Mouse (Mus musculus) MEL (cell line): ENCODE data around the gene Atf7ip. TPM values are rescaled to one million over a fixed set of nuclear protein-coding genes. Genes with fewer than 3 reads are reported as not detected.

Experiments used
- DNase-seq: peaks from one replicate; pipeline ENCODE4 v3.0.0; 2011; ENCODE audit warnings: low read depth, low spot score
- H3K27ac ChIP-seq: 2 replicates; pipeline ENCODE4 v1.5.1; 2012; ENCODE audit warnings: low read depth, mild to moderate bottlenecking, control low read depth, low read length, moderate library complexity; ENCODE audit not compliant: control insufficient read depth
- H3K27me3 ChIP-seq, 2 experiments: fragments of 150-350 bp in 1 of 2; sonication (generic) in 1 of 2; 2 replicates each; pipeline ENCODE4 v1.6.1; 2012; ENCODE audit warnings: low read length in 2 of 2, mild to moderate bottlenecking in 2 of 2, improper control_type of control experiment in 1 of 2, moderate library complexity in 1 of 2; ENCODE audit not compliant: insufficient read depth in 2 of 2, control insufficient read depth in 1 of 2
- H3K36me3 ChIP-seq, 2 experiments: 2 replicates each; pipeline ENCODE4 v1.6.1; 2012 to 2014; ENCODE audit warnings: low read length in 2 of 2, improper control_type of control experiment in 1 of 2, inconsistent platforms in 1 of 2, mild to moderate bottlenecking in 1 of 2; ENCODE audit not compliant: insufficient read depth in 2 of 2, control insufficient read depth in 1 of 2
- H3K4me1 ChIP-seq, 2 experiments: fragments of 150-350 bp in 1 of 2; sonication (generic) in 1 of 2; 2 replicates each; pipeline ENCODE4 v1.6.1; 2012; ENCODE audit warnings: low read length in 2 of 2, improper control_type of control experiment in 1 of 2, mild to moderate bottlenecking in 1 of 2; ENCODE audit not compliant: insufficient read depth in 2 of 2, control insufficient read depth in 1 of 2
- H3K4me3 ChIP-seq, 2 experiments: fragments of 150-350 bp in 1 of 2; sonication (generic) in 1 of 2; 2 replicates each; pipeline ENCODE4 v1.5.1; 2012; ENCODE audit warnings: low read depth in 2 of 2, low read length in 2 of 2, mild to moderate bottlenecking in 2 of 2, moderate library complexity in 2 of 2, control low read depth in 1 of 2, improper control_type of control experiment in 1 of 2; ENCODE audit not compliant: control insufficient read depth in 1 of 2, insufficient read depth in 1 of 2
- H3K79me2 ChIP-seq: 2 replicates; pipeline ENCODE4 v1.6.1; 2012; ENCODE audit warnings: mild to moderate bottlenecking, low read length, moderate library complexity; ENCODE audit not compliant: control insufficient read depth, poor library complexity, insufficient read depth
- H3K9ac ChIP-seq: 2 replicates; pipeline ENCODE4 v1.6.1; 2012; ENCODE audit warnings: low read depth, mild to moderate bottlenecking, control low read depth, low read length, moderate library complexity; ENCODE audit not compliant: control insufficient read depth, poor library complexity, severe bottlenecking
- H3K9me3 ChIP-seq: fragments of 150-350 bp; sonication (generic); replicated peaks from 2 replicates; pipeline ENCODE4 v1.6.1; 2012; ENCODE audit warnings: mild to moderate bottlenecking, low read length, improper control_type of control experiment, moderate library complexity; ENCODE audit not compliant: insufficient read depth
- BHLHE40 ChIP-seq: IDR thresholded peaks from 2 replicates; pipeline ENCODE4 v1.6.1; 2012; ENCODE audit warnings: low read depth, mild to moderate bottlenecking, inconsistent platforms, low read length, improper control_type of control experiment, borderline replicate concordance
- CHD1 ChIP-seq: IDR thresholded peaks from 2 replicates; pipeline ENCODE4 v1.6.1; 2012; ENCODE audit warnings: low read depth, mild to moderate bottlenecking, inconsistent platforms, low read length, improper control_type of control experiment
- CTCF ChIP-seq, 3 experiments: IDR thresholded peaks in 2 of 3; conservative IDR thresholded peaks in 1 of 3; 2 replicates each; pipeline ENCODE4 v1.5.1; 2011 to 2012; ENCODE audit warnings: low read length in 3 of 3, low read depth in 2 of 3, mild to moderate bottlenecking in 2 of 3, improper control_type of control experiment in 1 of 3, inconsistent platforms in 1 of 3, mixed read lengths in 1 of 3, moderate library complexity in 1 of 3; ENCODE audit not compliant: control insufficient read depth in 1 of 3, insufficient read depth in 1 of 3, poor library complexity in 1 of 3, severe bottlenecking in 1 of 3
- E2F4 ChIP-seq: IDR thresholded peaks from 2 replicates; pipeline ENCODE4 v1.6.1; 2011; ENCODE audit warnings: low read depth, low read length, improper control_type of control experiment, borderline replicate concordance
- EP300 ChIP-seq, 2 experiments: IDR thresholded peaks; 2 replicates each; pipeline ENCODE4 v1.6.1; 2011; ENCODE audit warnings: improper control_type of control experiment in 2 of 2, low read length in 2 of 2, low read depth in 1 of 2, mild to moderate bottlenecking in 1 of 2
- GABPA ChIP-seq: IDR thresholded peaks from 2 replicates; pipeline ENCODE4 v1.6.1; 2012; ENCODE audit warnings: low read depth, mild to moderate bottlenecking, inconsistent platforms, low read length, improper control_type of control experiment, moderate library complexity
- GATA1 ChIP-seq: IDR thresholded peaks from 2 replicates; pipeline ENCODE4 v1.6.1; 2011; ENCODE audit warnings: low read depth, low read length, improper control_type of control experiment
- HCFC1 ChIP-seq: IDR thresholded peaks from 2 replicates; pipeline ENCODE4 v1.6.1; 2012; ENCODE audit warnings: low read depth, mild to moderate bottlenecking, inconsistent platforms, low read length, improper control_type of control experiment, moderate library complexity
- JUND ChIP-seq: IDR thresholded peaks from 2 replicates; pipeline ENCODE4 v1.6.1; 2011; ENCODE audit warnings: low read depth, mild to moderate bottlenecking, improper control_type of control experiment, low read length
- KAT2A ChIP-seq: conservative IDR thresholded peaks from 2 replicates; pipeline ENCODE4 v1.6.1; 2012; ENCODE audit warnings: low read depth, low read length, improper control_type of control experiment, inconsistent platforms
- MAFK ChIP-seq: IDR thresholded peaks from 2 replicates; pipeline ENCODE4 v1.6.1; 2011; ENCODE audit warnings: low read depth, mild to moderate bottlenecking, low read length, improper control_type of control experiment, borderline replicate concordance
- MEF2A ChIP-seq: IDR thresholded peaks from 2 replicates; pipeline ENCODE4 v1.6.1; 2014; ENCODE audit warnings: low read depth, mild to moderate bottlenecking, inconsistent platforms, low read length, improper control_type of control experiment; ENCODE audit not compliant: poor library complexity, insufficient replicate concordance, severe bottlenecking; ENCODE audit errors: extremely low read depth
- MYB ChIP-seq: IDR thresholded peaks from 2 replicates; pipeline ENCODE4 v1.6.1; 2011; ENCODE audit warnings: mild to moderate bottlenecking, low read depth, low read length, improper control_type of control experiment
- NELFE ChIP-seq: IDR thresholded peaks from 2 replicates; pipeline ENCODE4 v1.6.1; 2011; ENCODE audit warnings: low read depth, low read length, improper control_type of control experiment
- NRF1 ChIP-seq: IDR thresholded peaks from 2 replicates; pipeline ENCODE4 v1.6.1; 2014; ENCODE audit warnings: low read depth, mild to moderate bottlenecking, inconsistent platforms, low read length, improper control_type of control experiment, moderate library complexity; ENCODE audit not compliant: poor library complexity, insufficient read depth, severe bottlenecking
- POLR2A ChIP-seq, 2 experiments: IDR thresholded peaks; 2 replicates each; pipeline ENCODE4 v1.6.1; 2011 to 2012; ENCODE audit warnings: low read length in 2 of 2, mild to moderate bottlenecking in 2 of 2, control low read depth in 1 of 2, improper control_type of control experiment in 1 of 2, low read depth in 1 of 2, moderate library complexity in 1 of 2; ENCODE audit not compliant: control insufficient read depth in 1 of 2, insufficient read depth in 1 of 2, poor library complexity in 1 of 2
- RAD21 ChIP-seq: IDR thresholded peaks from 2 replicates; pipeline ENCODE4 v1.6.1; 2011; ENCODE audit warnings: mild to moderate bottlenecking, low read depth, low read length, improper control_type of control experiment
- SMC3 ChIP-seq: IDR thresholded peaks from 2 replicates; pipeline ENCODE4 v1.6.1; 2011; ENCODE audit warnings: low read depth, low read length, improper control_type of control experiment
- TBP ChIP-seq: IDR thresholded peaks from 2 replicates; pipeline ENCODE4 v1.8.0; 2011; ENCODE audit warnings: low read depth, low read length, improper control_type of control experiment
- TCF12 ChIP-seq: IDR thresholded peaks from 2 replicates; pipeline ENCODE4 v1.6.1; 2014; ENCODE audit warnings: low read depth, mild to moderate bottlenecking, inconsistent platforms, low read length, improper control_type of control experiment, moderate library complexity
- UBTF ChIP-seq: IDR thresholded peaks from 2 replicates; pipeline ENCODE4 v1.6.1; 2012; ENCODE audit warnings: low read depth, mild to moderate bottlenecking, inconsistent platforms, low read length, improper control_type of control experiment, moderate library complexity, borderline replicate concordance; ENCODE audit not compliant: insufficient read depth
- USF1 ChIP-seq: IDR thresholded peaks from 2 replicates; pipeline ENCODE4 v1.6.1; 2014; ENCODE audit warnings: low read depth, mild to moderate bottlenecking, inconsistent platforms, low read length, improper control_type of control experiment, moderate library complexity
- USF2 ChIP-seq, 2 experiments: IDR thresholded peaks; 2 replicates each; pipeline ENCODE4 v1.6.1; 2011 to 2012; ENCODE audit warnings: improper control_type of control experiment in 2 of 2, low read length in 2 of 2, borderline replicate concordance in 1 of 2, inconsistent platforms in 1 of 2, low read depth in 1 of 2, mild to moderate bottlenecking in 1 of 2; ENCODE audit not compliant: insufficient read depth in 1 of 2
- ZNF384 ChIP-seq: IDR thresholded peaks from 2 replicates; pipeline ENCODE4 v1.6.1; 2012; ENCODE audit warnings: low read depth, mild to moderate bottlenecking, inconsistent platforms, low read length, improper control_type of control experiment
- polyA plus RNA-seq, 2 experiments: library from polyadenylated mRNA; stranded (reverse) in 1 of 2; unstranded in 1 of 2; fragments of >175 nt in 1 of 2; fragments of >200 nt in 1 of 2; gene quantifications; 2 replicates each; pipeline versions ENCODE4 v1.2.1 to v1.2.4; 2012; ENCODE audit warnings: low replicate concordance in 2 of 2, low read depth in 1 of 2; ENCODE audit not compliant: insufficient read length in 2 of 2, insufficient read depth in 1 of 2, missing spikeins in 1 of 2
- total RNA-seq: library from RNA; depleted of rRNA; stranded (reverse); fragments of 300-350 nt; gene quantifications from 2 replicates; pipeline ENCODE4 v1.2.3, GENCODE M21; 2012

The Atf7ip gene
- total and polyA plus RNA-seq, 3 experiments = 7.3 to 56.1 (median 24.6) TPM

GRCm38 (mm10) chr6:136522658-136523057, 16.7 kb downstream of the Atf7ip start:
- H3K4me1 ChIP-seq = peaks cover 5 to 12% of the 10 kb centered on the region in 2 experiments
- no peak for DNase-seq
- peaks cover 8 to 14% of the 10 kb centered on the region in 2 experiments for H3K36me3 ChIP-seq
- H3K79me2 ChIP-seq = peaks cover 46% of the 10 kb centered on the region
- no peak overlapping the region for H3K4me3 ChIP-seq
- TF ChIP-seq SMC3 = no peak
- TF ChIP-seq CHD1 = no peak
- TF ChIP-seq KAT2A = no peak
- no peak for TF ChIP-seq HCFC1
- no peak for TF ChIP-seq GATA1
- no peak for TF ChIP-seq MAFK
- no peaks in the 10 kb centered on the region for H3K27me3 ChIP-seq
- H3K9ac ChIP-seq = no peak overlapping the region
- no peak overlapping the region for H3K27ac ChIP-seq
- 0 out of 2 replicates have a peak, but pooled peaks cover 2% of the 10 kb centered on the region for H3K9me3 ChIP-seq

DNA sequence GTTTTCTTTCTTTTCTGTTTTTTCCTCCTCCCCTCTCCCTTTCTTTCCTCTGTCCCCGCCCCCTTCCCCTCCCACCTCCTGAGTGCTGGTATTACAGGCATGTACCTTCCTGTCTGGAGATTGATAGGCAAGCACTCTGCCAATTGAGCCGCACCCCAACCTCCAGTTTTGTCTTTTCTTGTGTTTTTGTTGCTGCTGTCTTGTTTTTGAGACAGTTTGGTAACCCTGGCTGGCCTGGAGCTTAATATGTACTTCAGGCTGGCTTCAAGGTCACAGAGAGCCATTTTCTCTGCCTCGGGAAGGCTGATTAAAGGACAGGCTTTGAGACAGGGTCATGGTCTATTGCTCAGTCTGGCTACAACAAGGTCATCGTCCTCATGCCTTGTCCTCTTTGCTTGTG, 18.8 kb downstream of the Atf7ip start:
- H3K36me3 ChIP-seq = peaks cover 8 to 17% of the 10 kb centered on the region in 2 experiments

DNA sequence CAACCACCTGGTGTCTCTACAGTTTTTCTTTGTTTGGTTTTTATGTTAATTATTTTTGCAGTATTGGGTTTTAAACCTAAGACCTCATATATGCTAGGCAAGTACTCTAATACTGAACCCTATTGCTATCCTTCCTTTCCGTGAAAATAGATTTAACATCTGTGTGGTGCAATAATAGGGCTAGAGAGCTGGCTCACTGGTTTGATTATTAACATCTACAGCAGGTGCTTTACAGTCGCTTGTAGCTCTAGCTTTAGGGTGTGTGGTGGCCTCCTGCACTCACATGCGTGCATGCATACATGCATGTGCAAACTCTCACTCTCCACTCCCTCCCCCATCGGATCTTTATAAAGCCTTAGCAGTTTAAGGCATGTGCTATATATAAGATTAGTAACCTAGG, 19.6 kb downstream of the Atf7ip start:
- no peak overlapping the region for H3K9ac ChIP-seq
- no peak for DNase-seq
- peaks cover 54% of the 10 kb centered on the region for H3K79me2 ChIP-seq
- peaks cover 8 to 17% of the 10 kb centered on the region in 2 experiments for H3K36me3 ChIP-seq
- TF ChIP-seq TBP (no peak), ZNF384 (no peak), RAD21 (no peak), TCF12 (no peak), UBTF (no peak), USF1 (no peak), MEF2A (no peak), CTCF (IDR thresholded peaks at IDR 0.05 in 2 of 3, conservative IDR thresholded peaks at IDR 0.05 in 1 of 3; ENCODE audit: control insufficient read depth in 1 of 3, insufficient read depth in 1 of 3, low read depth in 2 of 3, low read length in 3 of 3, poor library complexity in 1 of 3, severe bottlenecking in 1 of 3) (no peak), GABPA (no peak), MAFK (no peak), USF2 (IDR thresholded peaks at IDR 0.05; ENCODE audit: borderline replicate concordance in 1 of 2, insufficient read depth in 1 of 2, low read depth in 1 of 2, low read length in 2 of 2) (no peak), JUND (no peak), NELFE (no peak), POLR2A (IDR thresholded peaks at IDR 0.05; ENCODE audit: control insufficient read depth in 1 of 2, insufficient read depth in 1 of 2, low read depth in 1 of 2, low read length in 2 of 2, poor library complexity in 1 of 2) (no peak), BHLHE40 (no peak), NRF1 (no peak), EP300 (IDR thresholded peaks at IDR 0.05; ENCODE audit: low read depth in 1 of 2, low read length in 2 of 2) (no peak)
- no peaks in the 10 kb centered on the region for H3K27me3 ChIP-seq
- no peak overlapping the region for H3K4me3 ChIP-seq
- H3K27ac ChIP-seq = no peak overlapping the region
- H3K9me3 ChIP-seq = 0 out of 2 replicates have a peak, but pooled peaks cover 2% of the 10 kb centered on the region
- peaks cover 6 to 11% of the 10 kb centered on the region in 2 experiments for H3K4me1 ChIP-seq

More for the DNA sequence above, 18.8 kb downstream of the Atf7ip start:
- no peaks in the 10 kb centered on the region for H3K27me3 ChIP-seq
- DNase-seq = no peak
- TF ChIP-seq MYB (no peak), E2F4 (no peak), TBP (no peak)
- no peak overlapping the region for H3K4me3 ChIP-seq
- H3K4me1 ChIP-seq = peaks cover 6 to 9% of the 10 kb centered on the region in 2 experiments
- H3K27ac ChIP-seq = no peak overlapping the region
- no peak overlapping the region for H3K9ac ChIP-seq
- H3K9me3 ChIP-seq = 0 out of 2 replicates have a peak, but pooled peaks cover 2% of the 10 kb centered on the region
- peaks cover 54% of the 10 kb centered on the region for H3K79me2 ChIP-seq
